Mouse (Mus musculus): ENCODE results near the gene Cdca7. TPM values are rescaled to one million over a fixed set of nuclear protein-coding genes. Genes with fewer than 3 reads are reported as not detected.

Gene Cdca7
- total RNA-seq, 2 experiments from 2014 or later: 6.6 to 9.0 TPM

DNA sequence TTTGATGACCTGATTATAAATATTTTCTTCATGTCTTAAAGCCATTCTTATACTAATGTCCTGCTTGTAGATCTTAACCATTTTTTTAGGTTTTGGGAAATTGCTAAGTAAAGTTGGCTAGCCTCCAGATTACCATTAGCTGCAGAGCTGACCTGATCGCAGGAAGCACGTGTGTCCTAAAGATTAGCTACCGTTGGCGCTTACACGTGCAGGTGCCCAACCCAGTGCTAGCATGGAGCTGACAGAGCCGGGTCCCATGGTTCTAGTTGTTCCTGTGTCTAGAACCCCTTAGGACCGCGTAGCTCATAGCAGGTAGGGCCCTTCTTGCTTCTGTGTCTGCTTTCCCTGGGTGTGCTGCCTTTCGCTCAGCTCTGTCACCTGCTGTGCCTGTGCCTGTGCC is 3.9 kb downstream of the Cdca7 start:
- DNase-seq (ENCODE audit: extremely low spot score in 1 of 2, low spot score in 1 of 2): no peak

DNA sequence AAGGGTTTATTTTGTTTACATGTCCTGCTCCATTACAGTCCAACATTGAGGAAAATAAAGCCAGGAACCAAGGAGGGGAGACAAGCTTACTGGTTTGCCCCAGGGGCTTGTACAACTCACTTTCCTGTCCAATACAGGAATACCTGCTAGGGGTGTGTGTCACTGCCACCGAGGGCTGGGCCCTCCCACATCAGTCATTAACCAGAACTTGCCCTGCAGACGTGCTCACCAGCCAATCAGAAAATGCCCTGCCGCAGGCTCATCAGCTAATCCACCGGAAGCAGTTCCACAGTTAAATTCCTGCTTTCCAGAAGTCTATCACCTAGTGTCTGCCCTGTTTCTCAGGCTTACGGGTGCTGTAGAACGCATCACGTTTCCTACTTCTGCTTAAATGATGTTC is 15.7 kb downstream of the Cdca7 start:
- no peak for DNase-seq (ENCODE audit: extremely low spot score in 1 of 2, low spot score in 1 of 2)

DNA sequence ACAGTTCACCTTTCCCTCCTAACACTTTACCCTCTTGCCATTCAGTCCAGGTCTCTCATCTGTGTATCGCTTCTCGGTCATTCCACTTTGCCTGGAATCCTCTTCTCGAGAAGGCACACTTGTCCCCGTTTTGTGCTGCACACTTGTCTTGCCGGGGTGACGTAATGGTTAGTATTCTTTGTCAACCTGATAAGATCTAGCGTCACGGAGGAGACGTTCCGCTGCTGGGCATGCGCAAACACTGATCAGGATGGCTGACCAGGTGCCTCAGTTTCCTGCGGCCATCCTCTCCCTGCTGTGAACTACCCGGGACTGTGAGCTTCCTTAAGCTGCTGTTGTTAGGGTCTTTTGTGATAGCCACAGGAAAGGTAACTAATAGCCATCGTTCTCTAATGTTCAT is 17.1 kb downstream of the Cdca7 start:
- no peak for DNase-seq (ENCODE audit: extremely low spot score in 1 of 2, low spot score in 1 of 2)

DNA sequence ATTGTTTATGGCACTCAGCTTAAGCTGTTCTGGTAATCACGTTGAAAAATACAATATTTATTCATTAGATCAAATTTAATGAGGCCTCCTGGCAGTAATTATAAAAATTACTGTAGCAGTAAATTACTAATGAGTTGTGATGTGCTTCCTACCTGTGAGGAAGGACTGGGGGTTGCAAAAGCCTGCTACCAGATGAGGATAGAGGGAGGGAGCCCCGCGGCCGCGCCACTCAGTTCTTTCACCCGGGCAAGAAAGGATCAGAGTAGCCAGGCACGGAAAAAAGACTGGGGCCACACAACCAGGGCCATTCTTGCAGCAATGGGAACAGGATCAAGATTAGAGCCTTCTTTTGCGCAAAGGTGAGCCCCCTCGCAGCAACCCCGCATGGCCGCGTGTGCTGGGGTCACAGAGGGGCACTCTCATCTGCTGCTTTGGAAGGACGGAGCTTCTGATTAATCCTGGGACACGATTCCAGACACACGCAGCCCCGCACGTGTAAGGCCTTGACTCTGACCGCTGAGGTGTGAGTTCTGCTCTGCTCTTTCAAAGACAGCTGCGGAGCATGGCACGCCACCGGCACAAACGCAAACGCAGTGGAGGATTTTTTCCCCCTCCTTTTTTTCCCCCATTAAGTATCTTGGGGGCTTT is 23.2 kb downstream of the Cdca7 start:
- DNase-seq (ENCODE audit: extremely low spot score in 1 of 2, low spot score in 1 of 2): no peak

DNA sequence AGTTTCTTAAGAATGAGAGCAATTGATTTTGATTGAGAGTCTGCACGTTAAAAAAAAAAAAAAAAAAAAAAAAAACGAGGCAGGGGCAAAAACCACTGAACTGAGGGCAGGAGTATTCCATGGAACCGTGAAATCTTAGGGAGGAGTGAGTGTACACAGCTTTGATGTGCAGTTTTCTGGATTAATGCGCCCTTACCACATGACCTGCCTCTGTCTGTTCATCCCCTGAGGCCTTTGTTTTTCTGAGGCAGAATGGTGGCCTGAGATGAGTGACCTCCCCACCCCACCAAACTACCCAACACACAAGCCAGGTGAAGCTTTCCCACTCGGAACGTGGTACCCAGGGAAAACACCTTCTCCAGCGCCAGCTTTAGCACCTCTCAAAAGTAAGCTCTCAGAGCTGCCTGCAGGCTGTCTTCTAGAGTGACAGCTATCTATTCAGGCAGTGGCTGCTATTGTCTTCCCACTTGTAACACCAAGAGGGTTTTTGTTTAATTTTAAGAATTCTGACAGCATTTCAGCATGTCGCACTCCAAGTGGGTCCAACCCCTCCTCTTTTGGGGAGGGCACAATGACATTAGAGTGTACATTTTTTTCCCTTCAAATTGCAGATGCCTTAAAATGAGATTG is 23.9 kb downstream of the Cdca7 start:
- no peak for DNase-seq (ENCODE audit: extremely low spot score in 1 of 2, low spot score in 1 of 2)

DNA sequence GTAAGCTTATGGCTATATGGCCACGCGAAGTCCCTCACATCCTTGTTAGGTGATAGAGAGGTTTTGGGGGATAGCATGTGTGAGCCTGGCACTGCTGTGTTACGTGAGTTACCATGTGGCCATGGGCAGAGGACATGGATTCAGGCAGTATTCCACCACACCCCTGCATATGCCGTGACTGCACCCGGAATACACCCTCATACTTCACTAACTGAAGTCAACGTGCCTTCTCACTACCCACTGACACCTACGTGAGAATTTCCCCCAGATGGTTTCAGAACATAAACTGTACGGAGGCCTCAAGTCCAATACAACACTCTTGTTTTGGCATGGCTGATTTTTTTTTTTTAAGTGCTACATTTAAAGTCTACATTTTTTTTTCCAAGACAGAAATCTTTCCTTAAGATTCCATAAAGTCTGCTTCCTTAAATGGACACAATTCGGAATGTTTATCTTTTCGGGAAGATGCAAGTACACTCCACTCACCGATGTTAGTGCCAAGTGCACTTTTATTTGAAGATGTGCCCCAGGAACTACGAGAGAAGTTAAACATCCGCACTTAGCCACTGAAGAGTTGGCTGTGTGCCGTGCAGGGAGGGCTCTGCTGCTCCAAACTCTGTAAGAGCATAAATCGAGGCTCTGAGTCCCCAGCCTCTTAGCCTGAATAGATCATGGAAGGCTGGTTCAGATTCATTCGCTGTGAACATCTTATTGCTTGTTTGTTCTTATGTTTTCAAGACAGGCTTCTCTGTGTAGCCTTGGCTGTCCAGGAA is 26.3 kb downstream of the Cdca7 start:
- no peak for DNase-seq (ENCODE audit: extremely low spot score in 1 of 2, low spot score in 1 of 2)

DNA sequence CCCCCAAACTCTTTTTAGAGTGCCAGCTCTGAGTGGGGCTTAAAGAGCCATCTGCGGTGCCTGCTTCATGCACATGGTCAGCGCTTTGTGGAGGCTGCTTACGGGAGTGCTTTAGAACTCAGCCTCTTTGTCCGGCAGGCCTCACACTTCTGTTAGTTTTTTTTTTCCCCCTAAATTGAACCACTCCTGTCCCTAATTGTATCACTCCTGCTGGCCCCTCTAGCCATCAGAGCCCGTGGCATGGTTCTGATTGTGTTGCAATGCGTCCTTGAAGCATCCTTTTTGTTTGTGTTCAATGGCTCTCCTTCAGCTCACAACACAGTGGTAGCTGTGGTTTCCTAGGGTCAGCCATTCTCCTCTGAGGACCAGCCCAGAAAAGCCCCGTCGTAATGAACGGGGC is 27.7 kb downstream of the Cdca7 start:
- no peak for DNase-seq (ENCODE audit: extremely low spot score in 1 of 2, low spot score in 1 of 2)

DNA sequence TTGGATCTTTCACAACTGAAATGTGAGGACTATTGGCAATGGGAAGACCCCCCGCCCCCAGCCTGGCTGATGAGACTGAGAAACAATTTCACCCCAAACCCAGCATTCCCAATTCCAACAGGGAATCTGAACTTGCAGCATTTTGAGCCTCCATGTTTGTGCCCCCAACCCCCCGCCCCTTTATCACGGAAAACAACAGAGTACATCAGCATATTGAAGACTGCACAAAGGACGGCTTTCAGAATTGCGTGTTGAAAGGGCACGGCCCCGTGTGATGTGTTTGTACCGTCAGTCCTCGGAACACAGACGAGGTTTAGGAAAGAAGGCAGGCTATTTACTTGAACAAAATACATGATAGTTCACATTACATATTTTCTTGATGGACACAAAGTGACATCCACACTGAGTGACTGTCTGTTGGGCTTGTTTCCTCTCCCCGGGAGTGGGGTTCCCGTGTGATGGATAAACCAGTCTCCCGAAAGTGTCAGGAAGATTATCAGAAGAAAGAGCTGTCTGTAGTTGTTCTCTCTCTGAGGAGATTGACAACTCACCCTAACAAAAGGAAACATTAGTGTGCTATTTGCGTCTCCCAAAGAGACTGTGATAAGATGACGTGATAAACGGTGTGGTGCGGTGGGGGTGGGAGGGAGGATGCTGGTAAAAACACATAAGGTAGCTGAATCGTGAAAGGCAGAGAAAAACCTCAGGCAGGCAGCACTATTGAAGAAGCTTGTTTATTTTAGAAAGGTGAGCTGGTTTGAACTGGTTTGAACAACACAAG is 32.1 kb downstream of the Cdca7 start:
- DNase-seq (ENCODE audit: extremely low spot score in 1 of 2, low spot score in 1 of 2): no peak

DNA sequence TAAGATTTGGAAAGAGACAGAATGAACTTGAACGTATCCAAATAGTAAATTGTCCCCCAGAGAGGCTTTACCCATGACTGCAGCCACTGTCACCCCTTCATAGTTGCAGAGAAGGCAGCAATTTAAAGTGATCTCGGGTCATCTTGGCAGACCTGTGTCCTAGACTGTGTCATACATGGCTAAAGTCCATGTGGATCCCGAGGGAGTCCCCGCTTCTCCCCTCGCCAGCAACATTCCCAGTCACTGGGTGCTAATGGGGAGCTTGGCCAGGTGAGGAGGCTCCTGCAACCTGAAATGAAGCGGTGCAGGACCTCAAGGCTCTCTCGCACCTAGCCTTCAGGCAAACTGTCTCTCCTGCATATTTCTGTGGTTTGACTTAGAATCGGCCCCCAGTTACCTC is 32.9 kb downstream of the Cdca7 start:
- DNase-seq (ENCODE audit: extremely low spot score in 1 of 2, low spot score in 1 of 2): no peak

DNA sequence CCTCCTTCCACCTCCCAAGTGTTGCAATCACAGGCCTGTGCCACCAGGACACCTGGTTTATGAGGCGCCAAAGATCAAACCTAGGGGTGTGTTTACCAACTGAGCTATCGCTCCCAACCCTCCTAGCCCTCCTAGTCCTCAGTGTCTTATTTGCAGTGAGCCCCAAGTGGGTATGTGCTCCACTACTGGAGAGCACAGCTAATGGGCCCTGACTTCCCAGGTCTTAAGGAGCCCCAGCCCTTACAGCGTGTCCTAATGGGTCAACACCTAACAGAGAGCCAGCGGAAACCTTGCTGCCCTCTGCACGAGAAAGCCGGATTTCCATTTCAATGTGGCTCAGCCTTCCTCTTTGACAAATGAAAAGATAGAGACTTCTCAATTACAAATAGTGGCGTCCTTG is 39.6 kb downstream of the Cdca7 start:
- no peak for DNase-seq (ENCODE audit: extremely low spot score in 1 of 2, low spot score in 1 of 2)

DNA sequence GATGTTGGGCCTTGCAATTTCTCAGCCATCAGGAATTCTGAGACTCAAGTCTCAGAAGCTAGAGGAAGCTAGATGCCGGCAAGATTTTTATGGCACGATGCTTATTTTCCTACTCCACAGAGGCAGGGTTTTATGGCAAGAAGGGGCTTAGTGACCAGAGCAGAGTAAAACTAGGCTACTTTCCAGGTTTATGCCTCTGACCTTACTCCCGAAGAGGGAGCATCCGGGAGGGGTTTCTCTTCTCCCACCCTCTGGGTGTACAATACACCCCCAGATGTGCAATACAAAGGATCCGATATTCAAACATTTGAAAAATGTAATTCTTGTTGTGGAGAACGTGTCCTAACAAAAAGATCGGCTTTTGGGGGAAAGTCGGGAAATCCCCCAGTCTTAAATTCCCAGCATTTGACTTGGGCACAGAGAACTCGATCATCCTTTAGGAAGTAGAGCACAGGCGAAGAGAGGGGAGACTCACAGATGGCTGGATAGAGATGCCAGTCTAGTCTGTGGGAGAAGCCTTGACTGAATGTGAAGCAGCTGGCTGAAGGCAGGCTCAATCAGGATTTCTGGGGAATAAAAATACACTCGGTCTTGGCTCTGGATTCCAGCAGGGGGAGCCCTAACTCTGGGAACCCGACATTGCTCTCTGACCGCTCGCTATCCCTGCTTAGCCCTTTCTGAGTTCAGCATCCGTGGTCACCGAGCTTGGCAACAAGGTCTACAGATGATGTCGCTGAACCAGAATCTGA is 40.2 kb downstream of the Cdca7 start:
- peak; percentile 66 to 89 for DNase-seq (ENCODE audit: extremely low spot score in 1 of 2, low spot score in 1 of 2)

DNA sequence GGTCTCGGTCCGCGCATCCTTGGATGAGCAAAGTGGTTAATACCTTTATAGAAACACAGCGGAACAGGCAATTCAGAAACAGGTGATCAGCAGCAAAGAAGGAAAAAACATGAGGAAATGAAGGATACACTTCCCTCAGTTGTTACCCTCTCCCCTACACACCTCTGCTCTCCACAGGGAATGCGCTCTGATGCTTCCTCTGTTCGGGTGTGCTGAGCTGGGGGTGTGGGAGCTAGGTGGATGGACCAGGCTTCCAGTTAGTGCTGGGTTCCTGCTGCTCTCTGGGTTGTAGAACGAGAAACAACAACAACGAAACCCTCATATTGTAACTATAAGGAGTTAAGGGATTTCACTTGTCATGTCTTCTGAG is 40.7 kb downstream of the Cdca7 start:
- DNase-seq (ENCODE audit: extremely low spot score in 1 of 2, low spot score in 1 of 2): no peak

DNA sequence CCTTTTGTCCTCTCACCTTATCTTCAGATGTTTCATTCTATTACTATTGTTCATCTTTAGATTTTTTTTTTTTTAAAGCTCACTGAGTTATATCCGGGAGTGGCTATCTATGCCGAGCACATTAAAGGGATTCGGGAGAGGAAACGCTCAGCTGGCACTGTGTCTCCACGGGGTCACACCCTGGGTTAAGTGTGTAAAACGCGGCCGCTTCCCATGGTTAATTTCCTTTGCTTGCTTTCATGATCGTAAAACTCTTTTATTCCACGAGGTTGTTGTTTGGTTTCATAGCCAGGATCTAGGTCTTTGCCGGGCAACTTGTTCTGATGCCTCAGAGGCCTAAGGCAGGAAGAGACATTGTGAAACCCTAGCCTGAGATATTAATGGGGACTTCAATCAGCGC is 48.1 kb downstream of the Cdca7 start:
- no peak for DNase-seq (ENCODE audit: extremely low spot score in 1 of 2, low spot score in 1 of 2)

DNA sequence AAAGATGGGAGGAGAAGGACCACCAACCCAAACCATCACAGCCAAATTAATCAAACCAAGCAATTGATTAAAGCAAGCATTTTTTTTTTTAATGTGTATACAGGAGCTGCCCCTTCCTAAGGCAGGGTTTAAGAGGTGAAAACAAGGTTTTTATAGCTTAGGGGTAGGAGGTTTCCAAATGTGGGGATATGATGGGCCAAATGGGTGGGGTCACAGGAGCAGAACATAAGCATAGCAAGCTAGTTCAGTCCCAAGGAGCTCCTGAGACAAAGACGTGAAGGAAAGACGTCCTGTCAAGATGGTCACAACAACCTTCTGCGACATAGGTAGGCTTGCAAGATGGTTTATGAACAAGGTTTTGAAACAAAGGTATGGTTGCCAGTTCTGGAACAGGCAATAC is 49.6 kb downstream of the Cdca7 start:
- DNase-seq (ENCODE audit: extremely low spot score in 1 of 2, low spot score in 1 of 2): no peak

DNA sequence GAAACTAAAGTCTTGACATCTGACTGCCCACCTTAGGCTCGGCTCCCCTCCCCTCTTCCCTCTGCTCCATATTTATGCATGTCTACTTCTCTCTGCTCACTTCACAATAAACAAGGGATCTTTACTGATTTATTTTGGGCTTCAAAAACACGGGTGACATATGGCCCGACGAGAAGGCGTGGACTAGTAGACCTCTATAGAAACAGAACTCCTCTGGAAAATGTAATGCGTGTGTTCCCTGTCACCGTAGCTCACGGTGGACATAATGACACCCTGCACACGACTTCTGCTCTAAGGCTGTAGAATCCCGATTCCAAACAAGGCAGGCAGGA is 53.0 kb downstream of the Cdca7 start:
- no peak for DNase-seq (ENCODE audit: extremely low spot score in 1 of 2, low spot score in 1 of 2)

DNA sequence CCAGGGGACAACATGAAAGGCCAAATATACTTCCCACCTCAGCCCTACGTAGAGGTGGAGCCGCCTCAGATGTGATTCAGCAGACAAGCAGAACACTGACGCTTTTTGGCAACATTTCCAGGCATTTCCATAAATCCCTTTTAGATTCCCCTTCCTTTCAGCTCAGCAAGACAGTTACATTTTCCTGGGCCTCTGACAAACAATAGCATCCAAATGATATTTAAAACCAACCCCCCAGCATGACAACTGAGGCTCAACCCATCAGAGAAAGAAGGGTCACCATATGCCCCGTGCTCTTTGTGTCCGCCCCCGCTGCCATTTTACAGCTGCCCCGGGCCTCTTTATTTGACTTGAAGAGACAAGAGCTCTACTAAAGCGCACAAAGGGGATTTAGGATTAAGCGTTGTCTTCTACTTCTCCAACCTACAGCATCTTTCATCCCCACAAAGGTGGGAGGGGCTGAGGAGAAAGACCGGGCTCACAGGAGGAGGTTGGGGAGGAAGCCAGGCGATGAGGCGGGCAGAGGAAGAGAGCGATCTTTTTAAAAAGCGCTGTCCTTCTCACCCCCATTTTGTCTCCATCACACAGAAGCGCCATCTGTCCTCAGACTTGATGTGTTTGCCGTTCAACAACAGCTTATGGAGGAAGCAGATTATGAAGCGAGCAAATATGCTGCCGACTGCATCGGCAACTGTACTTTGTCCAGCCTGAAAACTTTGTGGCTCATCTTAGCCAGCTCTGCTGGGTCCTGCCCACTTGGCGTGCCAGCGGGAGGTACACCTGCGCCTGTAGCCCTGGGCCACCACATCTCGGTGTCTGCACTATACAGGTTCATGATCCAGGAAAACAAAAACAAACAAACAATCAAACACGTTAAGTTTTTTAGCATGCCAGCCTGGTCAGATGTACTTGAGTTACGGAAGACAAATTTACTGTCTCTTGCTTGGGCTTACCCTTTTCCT is 53.7 kb downstream of the Cdca7 start:
- DNase-seq (ENCODE audit: extremely low spot score in 1 of 2, low spot score in 1 of 2): peak; percentile 28 to 35

DNA sequence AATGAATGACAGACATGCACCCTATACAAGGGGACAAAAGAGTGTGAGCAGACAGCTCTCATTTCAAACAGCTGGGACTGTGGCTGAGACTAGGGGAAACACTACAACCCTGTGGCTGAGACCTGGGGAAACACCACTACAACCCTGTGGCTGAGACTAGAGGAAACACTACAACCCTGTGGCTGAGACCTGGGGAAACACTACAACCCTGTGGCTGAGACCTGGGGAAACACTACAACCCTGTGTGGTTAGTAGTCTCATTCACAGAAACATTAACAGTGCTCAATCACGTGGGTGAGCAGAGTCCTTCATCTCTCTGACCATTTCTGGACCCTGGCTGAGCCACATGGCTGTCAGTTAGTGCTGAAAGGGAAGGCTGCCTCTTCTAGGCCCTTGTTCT is 59.9 kb downstream of the Cdca7 start:
- no peak for DNase-seq (ENCODE audit: extremely low spot score in 1 of 2, low spot score in 1 of 2)
